Mouse (Mus musculus) layer of hippocampus, adult 18-20 months (tissue): Measurements from ENCODE around the gene Man1a. TPM values are rescaled to one million over a fixed set of nuclear protein-coding genes. Genes with fewer than 3 reads are reported as not detected.
A peak's percentile ranks its signal among the peaks of the same experiment; 100 is the strongest.

Source experiments
- DNase-seq, 2 experiments: peaks; one replicate each; pipeline ENCODE4 v3.0.0; 2022; ENCODE audit warnings: low spot score in 2 of 2
- total RNA-seq, 2 experiments: library from RNA; stranded (reverse); gene quantifications; 2 replicates each; pipeline ENCODE4 v1.2.3; 2021

Gene Man1a
- total RNA-seq, 2 experiments from 2014 or later: 54.5 to 65.3 TPM

- DNase-seq: no peak
Measured at GRCm38 (mm10) chr10:54026101-54026500, 50.3 kb downstream of the Man1a start.

DNA sequence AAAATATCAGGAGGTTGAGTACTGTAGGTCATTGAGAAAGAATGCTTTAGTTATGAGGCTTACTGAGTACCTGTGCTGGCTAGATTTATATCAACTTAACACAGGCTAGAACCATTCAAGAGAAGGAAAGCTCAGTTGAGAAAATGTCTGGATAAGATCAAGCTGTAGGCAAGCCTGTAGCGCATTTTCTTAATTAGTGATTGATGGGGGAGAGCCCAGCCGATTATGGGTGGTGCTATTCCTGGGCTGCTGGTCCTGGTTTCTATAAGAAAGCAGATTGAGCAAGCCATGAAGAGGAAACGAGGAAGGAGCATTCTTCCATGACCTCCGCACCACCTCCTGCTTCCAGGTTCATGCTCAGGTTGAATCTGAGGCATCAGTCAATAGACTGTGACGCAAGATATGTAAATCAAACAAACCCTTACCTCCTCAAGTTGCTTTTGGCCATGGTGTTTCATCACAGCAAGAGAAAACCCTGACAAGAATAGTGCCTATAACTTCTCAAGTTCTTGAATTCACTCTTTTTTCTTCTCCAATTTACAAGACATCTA, 58.4 kb downstream of the Man1a start:
- DNase-seq: no peak

DNA sequence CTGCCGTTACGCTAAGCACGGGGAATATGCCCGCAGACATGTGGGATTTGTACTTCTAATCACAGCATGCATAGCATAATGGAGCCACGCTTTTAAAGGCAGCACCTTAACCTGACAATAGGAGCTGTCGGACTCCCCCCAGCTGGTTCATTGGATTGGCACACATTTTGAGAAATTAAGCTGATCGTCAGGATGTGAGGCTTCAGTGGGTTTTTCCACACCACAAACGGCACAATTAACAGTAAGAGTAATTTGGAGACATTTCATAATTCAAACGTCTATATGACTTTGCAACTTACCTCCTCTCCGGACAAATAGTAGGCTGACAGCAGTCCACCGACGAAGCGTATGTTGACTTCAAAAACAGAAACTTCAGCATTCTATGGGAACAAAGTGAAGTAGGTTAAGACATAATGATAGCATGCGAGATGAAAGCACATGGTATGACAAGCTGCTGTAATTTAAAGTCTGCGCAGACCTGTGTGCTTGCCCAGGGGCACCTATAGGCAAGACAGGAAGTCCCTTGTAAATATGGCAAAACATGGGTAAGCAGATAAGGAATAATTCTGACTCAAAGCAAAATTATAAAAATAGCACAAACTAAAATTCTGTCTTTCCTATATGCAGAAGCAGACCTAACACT, 62.2 kb downstream of the Man1a start:
- DNase-seq: no peak

- DNase-seq: no peak
Measured at GRCm38 (mm10) chr10:54013143-54013791, 63.1 kb downstream of the Man1a start.

GRCm38 (mm10) chr10:54009154-54009553, 67.3 kb downstream of the Man1a start:
- no peak for DNase-seq

DNA sequence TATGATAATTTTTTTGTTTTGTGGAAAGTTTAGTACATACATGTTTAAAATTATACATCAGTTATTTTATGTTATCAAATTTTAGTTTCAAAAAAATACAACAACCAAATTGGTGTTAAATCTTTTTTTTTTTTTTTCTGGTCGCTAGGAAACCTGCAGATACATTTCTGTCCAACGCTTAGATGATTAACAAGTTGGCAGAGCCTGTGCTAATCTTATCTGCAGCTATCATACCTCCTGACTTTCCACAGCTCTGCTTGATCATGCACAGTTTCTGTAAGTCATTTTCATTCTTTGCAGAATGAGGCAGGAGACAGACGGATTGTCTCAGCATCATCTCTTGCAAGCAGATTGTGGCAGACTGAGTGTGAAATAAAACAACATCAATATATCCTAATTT, 69.5 kb downstream of the Man1a start:
- peak; percentile 26 to 55 for DNase-seq

DNA sequence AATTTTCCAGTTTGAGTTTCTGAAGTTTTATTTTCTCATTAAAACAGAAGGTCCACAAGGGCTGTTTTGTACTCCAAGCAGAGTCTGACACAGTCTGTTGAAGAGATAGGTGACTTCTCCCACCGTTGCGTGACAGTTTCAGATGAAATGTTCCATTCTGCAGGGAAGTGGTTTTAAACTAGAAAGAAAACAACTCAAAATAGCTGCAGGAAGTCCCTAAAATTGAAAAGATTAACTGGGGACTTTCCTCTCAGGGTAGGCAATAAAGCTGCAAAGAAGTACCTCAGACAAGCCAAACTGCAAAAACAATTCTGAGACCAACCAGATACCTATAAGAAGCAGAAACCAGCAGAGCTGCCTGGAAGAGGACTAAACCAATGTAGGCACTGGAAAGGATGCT, 70.6 kb downstream of the Man1a start:
- no peak for DNase-seq

GRCm38 (mm10) chr10:54002936-54003335, 73.5 kb downstream of the Man1a start:
- no peak for DNase-seq

DNA sequence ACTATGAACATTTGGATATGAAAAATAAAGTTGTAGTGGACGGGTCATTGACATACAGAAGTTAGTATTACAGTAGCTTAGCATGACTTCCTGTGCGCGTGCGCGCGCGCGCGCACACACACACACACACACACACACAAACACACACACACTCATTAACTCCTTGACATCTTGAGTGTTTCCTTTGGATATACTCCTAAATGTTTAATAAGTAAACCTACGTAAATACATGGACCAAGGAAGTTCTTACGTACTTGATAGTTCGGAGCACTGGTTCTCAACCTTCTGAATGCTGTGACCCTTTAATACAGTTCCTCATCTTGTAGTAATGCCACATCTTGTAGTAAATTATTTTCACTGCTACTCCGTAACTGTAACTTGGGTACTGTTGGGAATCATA, 79.1 kb downstream of the Man1a start:
- DNase-seq: no peak

- DNase-seq: no peak
Measured at GRCm38 (mm10) chr10:53996216-53996615, 80.2 kb downstream of the Man1a start.

- no peak for DNase-seq
Measured at GRCm38 (mm10) chr10:53994591-53994990, 81.8 kb downstream of the Man1a start.

DNA sequence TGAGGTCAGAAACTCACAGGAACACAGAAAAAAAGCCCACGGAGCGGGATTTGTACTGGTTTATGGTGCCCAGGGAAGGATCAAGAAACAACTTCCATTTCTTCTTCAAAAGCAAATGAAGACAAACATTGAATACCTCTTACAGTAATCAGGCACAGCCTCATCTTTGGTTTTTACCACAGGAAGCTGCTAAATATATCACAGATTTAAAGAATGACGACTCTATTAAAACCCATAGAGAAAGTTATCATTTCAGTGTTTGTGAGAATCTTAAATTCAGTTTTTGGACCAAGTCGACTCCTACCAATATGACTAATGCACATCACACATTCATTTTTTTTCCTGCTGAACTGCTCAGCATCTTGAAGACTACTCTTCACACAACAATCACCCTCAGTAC, 86.0 kb downstream of the Man1a start:
- DNase-seq: no peak

- no peak for DNase-seq
Measured at GRCm38 (mm10) chr10:53984894-53985293, 91.5 kb downstream of the Man1a start.

DNA sequence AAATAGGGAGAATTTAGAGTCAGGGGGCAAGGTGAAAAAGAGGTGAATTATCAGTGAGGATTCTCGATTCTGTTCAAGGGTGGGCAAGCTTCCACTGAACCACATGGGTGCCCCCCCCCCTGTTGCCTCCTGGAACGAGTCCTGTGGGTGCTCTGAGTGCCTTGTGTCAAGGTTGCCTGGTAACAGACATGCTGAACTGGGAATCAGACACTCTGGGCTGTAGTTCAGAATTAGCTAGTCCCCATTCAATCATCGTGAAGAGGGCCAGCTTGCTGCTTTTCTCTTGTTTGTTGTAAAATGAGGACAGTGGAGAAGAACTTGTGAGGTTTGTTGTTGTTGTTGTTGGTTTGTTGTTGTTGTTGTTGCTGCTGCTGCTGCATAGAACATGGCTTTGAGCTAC, 92.3 kb downstream of the Man1a start:
- peak; percentile 11 to 68 for DNase-seq

DNA sequence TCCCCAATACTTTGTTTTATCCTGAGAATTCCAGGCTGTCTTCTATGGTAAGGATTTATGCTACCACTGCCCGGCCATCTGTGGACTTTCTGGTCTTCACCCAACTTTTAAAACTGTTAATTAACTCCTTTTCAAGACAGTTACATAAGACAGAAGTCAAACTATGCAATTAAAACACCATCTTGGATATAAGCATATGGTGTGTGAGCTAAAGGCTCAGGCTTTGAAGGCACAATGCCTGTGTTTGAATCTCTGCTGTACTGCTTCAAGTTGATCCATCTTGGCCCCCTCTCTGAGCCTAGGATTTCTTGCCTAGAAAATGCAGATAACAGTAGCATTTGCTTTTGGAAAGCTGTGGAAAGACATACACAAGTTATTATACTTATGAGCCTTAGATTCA, 97.8 kb downstream of the Man1a start:
- peak in 1 of 2 experiments; percentile 50 for DNase-seq

GRCm38 (mm10) chr10:53974180-53974579, 102.2 kb downstream of the Man1a start:
- DNase-seq: no peak

- no peak for DNase-seq
Measured at GRCm38 (mm10) chr10:53959759-53960158, 116.7 kb downstream of the Man1a start.

DNA sequence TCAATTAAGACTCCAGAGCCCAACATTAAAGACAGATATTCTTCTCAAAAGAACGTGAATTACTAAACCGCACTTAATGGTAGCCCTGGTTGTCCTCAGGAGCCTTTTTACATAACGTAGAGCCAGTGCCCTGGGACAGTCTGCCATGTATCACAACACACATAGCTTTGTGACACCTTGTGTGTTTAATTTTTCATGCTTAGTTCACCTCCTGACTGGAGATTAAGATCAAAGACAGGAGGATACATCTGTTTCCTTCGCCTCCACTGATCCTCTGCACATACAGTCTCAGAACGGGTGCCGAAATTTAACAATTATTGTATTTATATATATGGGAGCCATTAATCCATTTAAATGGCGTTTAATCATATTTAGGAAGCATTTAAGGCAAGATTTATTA, 134.8 kb downstream of the Man1a start:
- DNase-seq: no peak

GRCm38 (mm10) chr10:53938199-53938598, 138.2 kb downstream of the Man1a start:
- no peak for DNase-seq

DNA sequence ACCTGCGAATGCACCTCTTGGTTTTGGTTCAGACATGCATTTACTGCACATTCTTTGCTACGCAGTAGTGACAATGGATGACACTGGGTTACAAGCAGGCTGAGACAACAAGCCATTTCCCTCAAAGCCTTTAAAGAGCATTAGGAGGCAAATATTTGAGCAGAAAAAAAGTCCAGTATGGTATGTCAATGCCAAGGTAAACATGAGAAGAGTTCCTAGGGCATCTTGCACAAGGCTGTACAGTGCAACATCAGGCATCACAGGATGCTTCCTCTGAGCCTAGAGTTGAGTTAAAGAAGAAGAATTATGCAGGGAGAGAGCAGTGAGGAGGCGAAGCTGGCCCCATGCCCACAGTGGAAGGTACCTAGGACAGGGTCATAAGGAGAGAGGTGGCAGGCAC, 140.3 kb downstream of the Man1a start:
- DNase-seq: no peak

- no peak for DNase-seq
Measured at GRCm38 (mm10) chr10:53929722-53930500, 146.5 kb downstream of the Man1a start.

DNA sequence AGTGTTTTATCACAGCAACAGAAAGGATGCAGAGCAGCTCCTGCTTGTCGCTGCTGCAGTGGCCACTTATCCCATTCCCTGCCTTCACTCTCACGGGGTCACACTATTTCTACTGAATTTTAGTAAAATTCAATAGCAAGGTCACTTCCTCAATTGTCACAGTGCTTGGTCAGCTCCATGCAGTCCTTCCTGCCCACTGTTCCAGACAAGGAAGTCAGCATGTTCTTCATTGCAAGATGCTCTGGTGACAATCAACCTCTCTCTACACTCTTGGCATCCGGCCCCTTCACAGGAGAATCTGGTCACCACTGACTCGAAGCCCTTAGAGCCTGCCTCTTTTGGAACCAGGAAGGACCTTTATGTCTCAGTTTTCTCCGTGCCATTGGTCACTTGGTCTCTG, 148.5 kb downstream of the Man1a start:
- no peak for DNase-seq
